Mouse (Mus musculus) retina, adult 2 months (tissue): ENCODE data around the gene Emc3.

Experiments
- DNase-seq: peaks from one replicate; pipeline ENCODE4 v3.0.0-alpha.2; 2012; ENCODE audit warnings: low read depth, low spot score

Emc3 gene

GRCm38 (mm10) chr6:113530932-113531839, at the start of gene Emc3, which contains the start of gene Fancd2:
Gene Emc3 (minus strand): TSS chr6:113531652.
Gene Fancd2 (plus strand): TSS chr6:113531682.
- peak; percentile 75 for DNase-seq

GRCm38 (mm10) chr6:113579306-113579705, 47.9 kb upstream of the Emc3 start:
- peak; percentile 39 for DNase-seq

- no peak for DNase-seq
Measured at GRCm38 (mm10) chr6:113576044-113576443, 44.6 kb upstream of the Emc3 start.

- DNase-seq: no peak
Measured at GRCm38 (mm10) chr6:113564557-113564956, 33.1 kb upstream of the Emc3 start.

- DNase-seq: no peak
Measured at GRCm38 (mm10) chr6:113559736-113560135, 28.3 kb upstream of the Emc3 start.

- DNase-seq: no peak
Measured at GRCm38 (mm10) chr6:113543906-113544481, 12.5 kb upstream of the Emc3 start.

- DNase-seq: no peak
Measured at GRCm38 (mm10) chr6:113541610-113542009, 10.2 kb upstream of the Emc3 start.

- no peak for DNase-seq
Measured at GRCm38 (mm10) chr6:113534886-113535285, 3.4 kb upstream of the Emc3 start.

GRCm38 (mm10) chr6:113531840-113532404, 470 bp upstream of the Emc3 start:
- DNase-seq: no peak

GRCm38 (mm10) chr6:113523420-113523819, 8.0 kb downstream of the Emc3 start:
- no peak for DNase-seq

GRCm38 (mm10) chr6:113522310-113522709, 9.1 kb downstream of the Emc3 start:
- DNase-seq: no peak

GRCm38 (mm10) chr6:113517434-113518080, 13.9 kb downstream of the Emc3 start:
- no peak for DNase-seq

- no peak for DNase-seq
Measured at GRCm38 (mm10) chr6:113514600-113514999, 16.9 kb downstream of the Emc3 start.

GRCm38 (mm10) chr6:113513944-113514343, 17.5 kb downstream of the Emc3 start:
- DNase-seq: no peak

GRCm38 (mm10) chr6:113508947-113509280, 22.5 kb downstream of the Emc3 start:
- DNase-seq: no peak

GRCm38 (mm10) chr6:113508272-113508946, 23.0 kb downstream of the Emc3 start:
- DNase-seq: no peak

- DNase-seq: no peak
Measured at GRCm38 (mm10) chr6:113507130-113507529, 24.3 kb downstream of the Emc3 start.

- DNase-seq: no peak
Measured at GRCm38 (mm10) chr6:113505689-113506088, 25.8 kb downstream of the Emc3 start.

GRCm38 (mm10) chr6:113502801-113503200, 28.7 kb downstream of the Emc3 start:
- DNase-seq: no peak

GRCm38 (mm10) chr6:113501388-113502084, 29.9 kb downstream of the Emc3 start, which contains the start of gene Prrt3:
Gene Prrt3 (minus strand): TSS chr6:113501931.
- DNase-seq: no peak

GRCm38 (mm10) chr6:113499346-113499745, 32.1 kb downstream of the Emc3 start:
- no peak for DNase-seq
